Mouse (Mus musculus) stomach, postnatal 0 days (tissue): ENCODE data around the gene Pdp2. TPM values are rescaled to one million over a fixed set of nuclear protein-coding genes. Genes with fewer than 3 reads are reported as not detected.

Source experiments
- ATAC-seq: fragments of 200-750 bp; cut with Nextera tagmentation; 2 replicates; pipeline ENCODE4 v1.8.0; 2017; ENCODE audit not compliant: low FRiP score, low TSS enrichment
- DNase-seq: peaks from one replicate; pipeline ENCODE4 v3.0.0-alpha.2; 2016; ENCODE audit warnings: low spot score
- H3K27ac ChIP-seq: fragments of 300-500 bp; sonication (generic); replicated peaks from 2 replicates; pipeline ENCODE4 v1.5.1; 2014; ENCODE audit warnings: mild to moderate bottlenecking, control low read depth
- H3K27me3 ChIP-seq: fragments of 300-500 bp; sonication (generic); 2 replicates; pipeline ENCODE4 v1.6.1; 2014; ENCODE audit warnings: low read length; ENCODE audit not compliant: control insufficient read depth, insufficient read depth
- H3K36me3 ChIP-seq: fragments of 300-500 bp; sonication (generic); 2 replicates; pipeline ENCODE4 v1.6.1; 2014; ENCODE audit warnings: low read length, mixed read lengths; ENCODE audit not compliant: control insufficient read depth, insufficient read depth
- H3K4me1 ChIP-seq: fragments of 300-500 bp; sonication (generic); replicated peaks from 2 replicates; pipeline ENCODE4 v1.6.1; 2014; ENCODE audit warnings: antibody characterized with exemption; ENCODE audit not compliant: control insufficient read depth, insufficient read depth
- H3K4me2 ChIP-seq: fragments of 300-500 bp; sonication (generic); replicated peaks from 2 replicates; pipeline ENCODE4 v1.6.1; 2014; ENCODE audit warnings: low read depth, mild to moderate bottlenecking, control low read depth, moderate library complexity
- H3K4me3 ChIP-seq: fragments of 300-500 bp; sonication (generic); 2 replicates; pipeline ENCODE4 v1.5.1; 2014; ENCODE audit warnings: low read depth, low read length, control low read depth
- H3K9ac ChIP-seq: fragments of 300-500 bp; sonication (generic); 2 replicates; pipeline ENCODE4 v1.6.1; 2014; ENCODE audit warnings: mild to moderate bottlenecking, low read length, control low read depth, mixed read lengths
- H3K9me3 ChIP-seq: fragments of 300-500 bp; sonication (generic); 2 replicates; pipeline ENCODE4 v1.6.1; 2016; ENCODE audit warnings: low read length; ENCODE audit not compliant: control insufficient read depth
- CTCF ChIP-seq: IDR thresholded peaks from 2 replicates; pipeline ENCODE4 v1.5.1; 2016; ENCODE audit warnings: antibody characterized with exemption, low read depth, mild to moderate bottlenecking, moderate library complexity
- EP300 ChIP-seq: optimal IDR thresholded peaks from 2 replicates; pipeline ENCODE3; 2016; ENCODE audit warnings: antibody characterized with exemption
- WGBS: fragments of 180-500 bp; shearing (Covaris S2); extraction: QIAGEN DNeasy Blood & Tissue Kit; methylation state at CpG from one replicate; pipeline ENCODE4 v1.1.7; 2014; 5-methylcytosine and 5-hydroxymethylcytosine counted together
- polyA plus RNA-seq: library from polyadenylated mRNA; unstranded; fragments of >200 nt; fragmentation: Nextera tagmentation; extraction: Ambion mirVana; gene quantifications from 2 replicates; pipeline ENCODE4 v1.2.1, GENCODE M21; 2015

Pdp2 gene
- polyA plus RNA-seq, 1 experiment from 2014 or later, result 6.2 TPM

DNA sequence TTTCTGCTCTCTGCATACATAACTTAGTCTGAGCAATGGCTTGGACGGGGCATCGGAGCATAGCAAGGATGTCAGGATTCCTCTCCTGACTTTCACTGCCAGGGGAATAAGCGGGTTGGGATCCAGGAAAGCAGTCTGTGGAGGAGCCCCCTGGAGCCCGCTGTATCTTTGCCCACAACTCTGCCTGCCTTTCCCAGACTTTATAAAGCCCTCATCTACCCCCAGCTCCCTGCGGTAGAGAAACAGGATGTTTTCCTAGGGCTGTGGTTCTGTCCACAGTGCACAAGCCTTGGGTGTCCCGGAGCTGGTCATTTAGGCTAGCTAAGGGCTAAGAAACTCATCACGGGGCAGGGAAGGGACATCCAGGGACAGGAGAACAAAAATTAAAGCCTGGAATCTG, 10.1 kb downstream of the Pdp2 start:
- H3K9me3 ChIP-seq, result no peaks in the 10 kb centered on the region
- peak overlapping the region; percentile 54; the same call in 1 of the 2 replicates for H3K4me2 ChIP-seq
- DNase-seq (no peak), ATAC-seq (no peak)
- H3K27ac ChIP-seq, result no peak overlapping the region
- H3K27me3 ChIP-seq, result no peaks in the 10 kb centered on the region
- no peak overlapping the region for H3K9ac ChIP-seq
- H3K4me1 ChIP-seq, result no peaks in the 10 kb centered on the region
- H3K36me3 ChIP-seq, result no peaks in the 10 kb centered on the region
- WGBS, result 34% methylated on average over 7 of the region's 7 CpGs
- TF ChIP-seq CTCF (no peak), EP300 (no peak)
- no peak overlapping the region for H3K4me3 ChIP-seq

DNA sequence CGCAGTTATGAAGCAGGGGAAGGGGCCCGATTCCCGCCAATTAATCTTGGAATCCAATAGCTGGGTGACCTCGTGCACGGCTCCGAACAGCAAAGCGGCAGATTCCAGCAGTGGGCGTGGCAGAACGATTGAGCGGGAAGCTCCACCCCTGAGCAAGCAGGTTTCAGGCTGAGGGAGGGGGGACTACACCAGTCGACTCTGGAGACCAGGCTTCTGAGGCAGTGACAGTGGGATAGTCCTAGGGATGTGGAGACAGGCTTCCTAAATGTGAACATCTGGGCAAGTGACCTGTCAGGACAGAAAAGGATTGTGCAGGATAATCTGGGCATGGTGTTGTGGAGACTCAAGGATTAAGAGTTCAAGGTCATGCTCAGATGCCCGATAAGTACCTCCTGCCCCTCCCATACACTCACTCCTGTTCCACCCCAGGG, 10.7 kb downstream of the Pdp2 start:
- TF ChIP-seq EP300, result no peak
- no peak for TF ChIP-seq CTCF
- no peaks in the 10 kb centered on the region for H3K9me3 ChIP-seq
- H3K4me3 ChIP-seq, result peak overlapping the region; percentile 21
- 0% methylated on average over 12 of the region's 12 CpGs for WGBS
- 0 out of 2 replicates have a peak, but pooled peaks have one; percentile 32 for ATAC-seq
- no peaks in the 10 kb centered on the region for H3K36me3 ChIP-seq
- DNase-seq, result no peak
- peak overlapping the region; percentile 54 for H3K4me2 ChIP-seq
- no peaks in the 10 kb centered on the region for H3K4me1 ChIP-seq
- no peaks in the 10 kb centered on the region for H3K27me3 ChIP-seq
- H3K27ac ChIP-seq, result no peak overlapping the region
- peak overlapping the region; percentile 31 for H3K9ac ChIP-seq

DNA sequence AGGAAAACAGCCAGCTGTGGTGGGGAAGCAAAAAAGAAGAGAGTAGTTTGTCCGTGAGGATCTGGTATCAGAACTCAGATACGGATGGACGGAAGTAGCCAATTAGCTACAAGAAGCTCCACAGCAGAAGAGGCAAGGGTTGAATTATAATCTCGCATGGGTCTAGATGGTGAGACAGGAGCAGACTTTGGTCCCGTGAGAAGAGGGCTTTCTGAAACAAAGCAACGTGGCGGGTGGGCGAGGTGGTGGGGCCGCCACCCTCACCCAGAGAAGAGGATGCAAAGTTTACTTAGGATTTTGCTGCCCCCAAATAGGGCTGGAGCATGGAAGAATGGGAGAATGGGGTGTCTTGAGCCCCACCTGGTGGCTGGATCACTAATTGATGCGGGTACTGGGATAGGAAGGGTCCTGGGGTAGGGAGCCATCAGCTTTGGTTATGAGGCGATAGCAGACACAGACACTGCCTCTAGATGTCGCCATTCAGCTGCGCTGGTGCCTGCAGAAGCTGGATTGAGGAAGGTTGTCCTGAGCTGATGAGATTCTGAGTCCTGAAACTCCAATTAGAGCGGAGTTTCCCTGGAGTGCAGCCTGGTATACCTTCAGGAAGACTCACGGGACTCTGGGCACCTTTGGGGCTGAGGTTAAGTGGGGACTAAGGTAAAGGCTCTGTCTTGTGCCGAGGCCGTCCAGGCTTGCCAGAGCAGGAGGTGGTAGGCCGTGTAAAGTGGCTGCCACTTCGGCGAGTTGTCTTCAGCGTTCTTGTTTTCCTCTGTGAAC, 11.4 kb downstream of the Pdp2 start:
- WGBS, result 21% methylated on average over 21 of the region's 21 CpGs
- H3K27ac ChIP-seq, result no peak overlapping the region
- H3K27me3 ChIP-seq, result no peaks in the 10 kb centered on the region
- peak overlapping the region; percentile 54 for H3K4me2 ChIP-seq
- peak overlapping the region; percentile 21 for H3K4me3 ChIP-seq
- ATAC-seq (peak; percentile 85), DNase-seq (peak; percentile 86)
- H3K36me3 ChIP-seq, result no peaks in the 10 kb centered on the region
- TF ChIP-seq EP300, result no peak
- peak; percentile 98 for TF ChIP-seq CTCF
- no peak overlapping the region; the same call in 1 of the 2 replicates for H3K9ac ChIP-seq
- no peaks in the 10 kb centered on the region for H3K4me1 ChIP-seq
- H3K9me3 ChIP-seq, result no peaks in the 10 kb centered on the region

DNA sequence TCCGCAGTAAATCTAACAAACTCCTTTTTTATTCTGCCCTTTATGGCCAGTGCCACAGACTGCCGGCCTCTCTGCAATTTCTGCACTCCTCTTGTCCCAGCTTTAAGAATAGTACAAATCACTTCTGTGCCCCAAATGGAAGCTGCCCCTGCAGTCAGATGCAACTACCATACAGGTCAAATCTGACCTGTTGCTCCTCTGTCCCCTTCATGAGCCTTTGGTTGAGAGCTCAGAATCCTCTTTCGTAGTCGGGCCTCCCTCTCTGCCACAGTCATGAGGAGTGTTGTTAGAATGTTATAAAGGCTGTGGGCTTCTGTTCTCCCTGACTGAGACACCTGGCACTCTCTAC, 12.0 kb downstream of the Pdp2 start:
- TF ChIP-seq CTCF (no peak), EP300 (no peak)
- Histone ChIP-seq H3K4me3 (no peak overlapping the region), H3K9me3 (no peaks in the 10 kb centered on the region), H3K4me2 (no peak overlapping the region), H3K9ac (0 out of 2 replicates have a peak overlapping the region, but pooled peaks have one; percentile 13), H3K4me1 (no peaks in the 10 kb centered on the region), H3K27ac (no peak overlapping the region), H3K27me3 (no peaks in the 10 kb centered on the region), H3K36me3 (no peaks in the 10 kb centered on the region)
- 77% methylated on average over 4 of the region's 4 CpGs for WGBS
- DNase-seq (no peak), ATAC-seq (no peak)

DNA sequence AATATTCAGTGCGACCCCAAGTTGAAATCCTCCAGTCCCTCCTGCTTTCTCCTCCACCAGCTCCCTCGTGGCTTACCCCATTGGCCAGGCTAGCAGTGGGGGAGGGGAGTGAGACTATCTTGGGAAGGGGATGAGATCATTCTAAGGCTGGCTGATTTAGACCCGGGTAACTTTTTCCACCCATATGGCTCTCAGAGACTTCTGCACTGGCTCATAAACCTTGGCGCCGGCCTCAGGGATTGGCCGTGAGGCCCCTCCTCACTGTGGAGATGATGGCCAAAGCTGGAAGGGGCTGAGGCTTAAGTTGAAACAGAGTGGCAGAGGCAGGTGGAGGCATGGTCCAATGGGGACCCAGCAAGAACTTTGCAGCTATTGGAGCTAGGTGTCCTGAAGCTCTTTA, 15.1 kb downstream of the Pdp2 start:
- H3K9ac ChIP-seq, result no peak overlapping the region
- H3K36me3 ChIP-seq, result no peaks in the 10 kb centered on the region
- H3K9me3 ChIP-seq, result no peaks in the 10 kb centered on the region
- WGBS, result 34% methylated on average over 6 of the region's 6 CpGs
- ATAC-seq (peak; percentile 33; the same call in 1 of the 2 replicates), DNase-seq (peak; percentile 16)
- H3K4me1 ChIP-seq, result no peaks in the 10 kb centered on the region
- TF ChIP-seq CTCF (no peak), EP300 (no peak)
- peak overlapping the region; percentile 49 for H3K27ac ChIP-seq
- H3K27me3 ChIP-seq, result no peaks in the 10 kb centered on the region
- H3K4me3 ChIP-seq, result no peak overlapping the region
- H3K4me2 ChIP-seq, result no peak overlapping the region

DNA sequence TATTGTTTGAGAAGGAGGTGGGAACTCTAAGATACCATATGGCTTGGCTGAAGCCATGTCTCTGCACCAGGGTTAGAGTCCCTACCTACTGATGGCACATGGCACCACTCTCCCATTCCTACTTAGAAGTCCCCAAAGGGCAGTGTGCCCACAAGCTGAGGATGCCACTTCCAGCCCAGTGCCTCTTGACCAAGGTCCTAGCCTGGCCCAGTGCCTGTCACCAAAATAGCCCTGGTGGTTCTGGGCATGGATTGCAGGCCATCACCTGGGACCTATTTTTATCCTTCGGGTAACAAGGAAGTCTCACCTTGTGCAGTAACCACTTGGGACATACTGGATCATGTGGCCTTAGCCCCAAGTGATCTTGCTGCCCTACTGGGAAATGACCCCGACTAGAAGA, 16.7 kb downstream of the Pdp2 start:
- TF ChIP-seq EP300 (no peak), CTCF (no peak)
- H3K9me3 ChIP-seq, result no peaks in the 10 kb centered on the region
- H3K4me3 ChIP-seq, result no peak overlapping the region
- H3K9ac ChIP-seq, result no peak overlapping the region
- H3K36me3 ChIP-seq, result no peaks in the 10 kb centered on the region
- H3K4me1 ChIP-seq, result no peaks in the 10 kb centered on the region
- H3K4me2 ChIP-seq, result no peak overlapping the region
- no peak overlapping the region for H3K27ac ChIP-seq
- 86% methylated on average over 2 of the region's 2 CpGs for WGBS
- ATAC-seq (no peak), DNase-seq (no peak)
- no peaks in the 10 kb centered on the region for H3K27me3 ChIP-seq
